Mouse (Mus musculus): ENCODE data around the gene Stk31. TPM values are rescaled to one million over a fixed set of nuclear protein-coding genes. Genes with fewer than 3 reads are reported as not detected.
A peak's percentile ranks its signal among the peaks of the same experiment; 100 is the strongest.

Gene Stk31
- polyA plus RNA-seq, 1 experiment = 13.3 TPM

GRCm38 (mm10) chr6:49415971-49416370 lies 20.6 kb downstream of the Stk31 start:
- Histone ChIP-seq H3K4me3 (ENCODE audit: control insufficient read depth, low read depth, low read length) (no peak overlapping the region), H3K36me3 (ENCODE audit: control insufficient read depth, insufficient read depth, low read length) (no peaks in the 10 kb centered on the region), H3K27ac (ENCODE audit: control insufficient read depth, insufficient read depth, low read depth, low read length) (no peak overlapping the region), H3K4me1 (ENCODE audit: control insufficient read depth, insufficient read depth, low read length) (no peaks in the 10 kb centered on the region), H3K27me3 (ENCODE audit: control insufficient read depth, insufficient read depth, low read length) (no peaks in the 10 kb centered on the region)
- TF ChIP-seq CTCF (IDR thresholded peaks at IDR 0.05; ENCODE audit: control insufficient read depth, insufficient read depth, insufficient replicate concordance, low read depth, low read length) (no peak), POLR2A (IDR thresholded peaks at IDR 0.05; ENCODE audit: control insufficient read depth, low read depth, low read length) (no peak)

GRCm38 (mm10) chr6:49437306-49437705 lies 41.9 kb downstream of the Stk31 start:
- H3K4me3 ChIP-seq (ENCODE audit: control insufficient read depth, low read depth, low read length) = no peak overlapping the region
- TF ChIP-seq POLR2A (IDR thresholded peaks at IDR 0.05; ENCODE audit: control insufficient read depth, low read depth, low read length) (no peak), CTCF (IDR thresholded peaks at IDR 0.05; ENCODE audit: control insufficient read depth, insufficient read depth, insufficient replicate concordance, low read depth, low read length) (no peak)
- no peak overlapping the region for H3K27ac ChIP-seq (ENCODE audit: control insufficient read depth, insufficient read depth, low read depth, low read length)
- no peaks in the 10 kb centered on the region for H3K27me3 ChIP-seq (ENCODE audit: control insufficient read depth, insufficient read depth, low read length)
- no peaks in the 10 kb centered on the region for H3K36me3 ChIP-seq (ENCODE audit: control insufficient read depth, insufficient read depth, low read length)
- H3K4me1 ChIP-seq (ENCODE audit: control insufficient read depth, insufficient read depth, low read length) = no peaks in the 10 kb centered on the region

GRCm38 (mm10) chr6:49458112-49458511 lies 62.7 kb downstream of the Stk31 start:
- Histone ChIP-seq H3K4me3 (ENCODE audit: control insufficient read depth, low read depth, low read length) (no peak overlapping the region), H3K4me1 (ENCODE audit: control insufficient read depth, insufficient read depth, low read length) (no peaks in the 10 kb centered on the region), H3K27me3 (ENCODE audit: control insufficient read depth, insufficient read depth, low read length) (no peaks in the 10 kb centered on the region), H3K27ac (ENCODE audit: control insufficient read depth, insufficient read depth, low read depth, low read length) (no peak overlapping the region), H3K36me3 (ENCODE audit: control insufficient read depth, insufficient read depth, low read length) (no peaks in the 10 kb centered on the region; the same call in 1 of the 2 replicates)
- TF ChIP-seq POLR2A (IDR thresholded peaks at IDR 0.05; ENCODE audit: control insufficient read depth, low read depth, low read length) (no peak), CTCF (IDR thresholded peaks at IDR 0.05; ENCODE audit: control insufficient read depth, insufficient read depth, insufficient replicate concordance, low read depth, low read length) (no peak)

DNA sequence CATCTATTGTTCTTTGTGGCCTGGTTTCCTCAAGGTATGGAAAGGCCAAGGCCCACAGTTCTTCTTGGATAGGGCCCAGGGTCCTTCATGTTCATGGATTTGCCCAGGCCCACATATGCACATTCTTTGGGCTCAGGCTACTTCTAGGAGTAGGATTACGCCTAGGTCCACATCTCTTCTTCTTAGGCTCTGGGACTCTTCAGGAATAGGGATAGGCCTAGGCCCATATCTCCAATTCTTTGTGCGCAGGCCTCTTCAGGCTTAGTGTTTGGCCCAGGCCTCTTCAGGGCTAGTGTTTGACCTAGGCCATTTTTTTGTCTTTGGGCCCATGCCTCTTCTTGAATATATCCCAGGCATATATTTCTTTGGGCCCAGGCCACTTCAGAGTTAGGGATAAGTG lies 87.8 kb downstream of the Stk31 start:
- Histone ChIP-seq H3K36me3 (ENCODE audit: control insufficient read depth, insufficient read depth, low read length) (peaks cover 3% of the 10 kb centered on the region; the same call in 1 of the 2 replicates), H3K4me1 (ENCODE audit: control insufficient read depth, insufficient read depth, low read length) (no peaks in the 10 kb centered on the region), H3K4me3 (ENCODE audit: control insufficient read depth, low read depth, low read length) (no peak overlapping the region), H3K27me3 (ENCODE audit: control insufficient read depth, insufficient read depth, low read length) (no peaks in the 10 kb centered on the region), H3K27ac (ENCODE audit: control insufficient read depth, insufficient read depth, low read depth, low read length) (no peak overlapping the region)
- TF ChIP-seq POLR2A (IDR thresholded peaks at IDR 0.05; ENCODE audit: control insufficient read depth, low read depth, low read length) (no peak), CTCF (IDR thresholded peaks at IDR 0.05; ENCODE audit: control insufficient read depth, insufficient read depth, insufficient replicate concordance, low read depth, low read length) (no peak)

DNA sequence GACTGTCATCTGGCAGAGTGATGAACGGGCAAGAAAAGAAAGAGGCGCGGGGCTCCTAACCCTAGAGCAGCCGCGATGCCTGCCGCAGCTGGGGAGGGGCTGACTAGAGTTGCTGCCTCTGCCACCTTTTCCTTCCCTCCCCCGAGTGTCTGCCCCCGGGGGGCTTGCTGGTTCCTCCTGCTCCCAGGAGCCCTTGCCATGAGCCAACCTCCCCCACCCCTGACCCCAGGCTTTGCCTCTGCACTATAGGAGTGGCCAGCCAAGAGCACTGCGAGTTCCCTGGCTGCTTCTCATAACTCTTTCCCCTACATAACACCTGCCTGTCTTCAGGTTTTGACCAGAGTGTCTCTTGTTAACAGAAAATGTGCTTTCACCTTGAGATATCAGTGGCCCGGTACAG lies 96.1 kb downstream of the Stk31 start:
- Histone ChIP-seq H3K36me3 (ENCODE audit: control insufficient read depth, insufficient read depth, low read length) (peaks cover 3% of the 10 kb centered on the region; the same call in 1 of the 2 replicates), H3K4me1 (ENCODE audit: control insufficient read depth, insufficient read depth, low read length) (no peaks in the 10 kb centered on the region), H3K27ac (ENCODE audit: control insufficient read depth, insufficient read depth, low read depth, low read length) (no peak overlapping the region), H3K4me3 (ENCODE audit: control insufficient read depth, low read depth, low read length) (peak overlapping the region; percentile 18; the same call in 1 of the 2 replicates), H3K27me3 (ENCODE audit: control insufficient read depth, insufficient read depth, low read length) (no peaks in the 10 kb centered on the region)
- TF ChIP-seq CTCF (IDR thresholded peaks at IDR 0.05; ENCODE audit: control insufficient read depth, insufficient read depth, insufficient replicate concordance, low read depth, low read length) (no peak), POLR2A (IDR thresholded peaks at IDR 0.05; ENCODE audit: control insufficient read depth, low read depth, low read length) (no peak)

DNA sequence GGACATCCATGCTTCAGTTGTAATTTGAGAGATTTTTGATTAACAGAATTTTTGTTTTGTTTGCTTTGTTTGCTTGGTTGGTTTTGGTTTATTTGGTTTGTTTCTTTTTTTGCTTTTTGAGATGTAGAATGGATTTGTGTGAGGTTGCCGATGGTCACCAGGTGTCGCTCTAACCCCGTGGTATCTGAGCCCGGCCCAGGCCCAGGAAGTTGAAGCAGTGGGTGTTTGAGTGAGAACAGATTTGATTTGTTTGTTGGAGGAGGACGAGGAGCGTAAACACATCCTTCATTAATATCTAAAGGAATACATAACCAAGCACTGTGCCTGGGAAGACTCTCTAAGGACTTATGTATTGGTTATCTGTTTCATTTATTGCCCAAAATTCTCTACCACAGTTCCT lies 123.6 kb downstream of the Stk31 start:
- Histone ChIP-seq H3K36me3 (ENCODE audit: control insufficient read depth, insufficient read depth, low read length) (no peaks in the 10 kb centered on the region), H3K27me3 (ENCODE audit: control insufficient read depth, insufficient read depth, low read length) (no peaks in the 10 kb centered on the region), H3K4me3 (ENCODE audit: control insufficient read depth, low read depth, low read length) (no peak overlapping the region), H3K27ac (ENCODE audit: control insufficient read depth, insufficient read depth, low read depth, low read length) (no peak overlapping the region), H3K4me1 (ENCODE audit: control insufficient read depth, insufficient read depth, low read length) (no peaks in the 10 kb centered on the region)
- TF ChIP-seq POLR2A (IDR thresholded peaks at IDR 0.05; ENCODE audit: control insufficient read depth, low read depth, low read length) (no peak), CTCF (IDR thresholded peaks at IDR 0.05; ENCODE audit: control insufficient read depth, insufficient read depth, insufficient replicate concordance, low read depth, low read length) (peak; percentile 65; the same call in 1 of the 2 replicates)

Other genes with a start within 250 kb of the Stk31 start
- 68.9 and 76.0 TPM in 2 replicates for gene Igf2bp3, start 180.6 kb upstream of the Stk31 start, polyA plus RNA-seq (2012; rRNA removed)
- 36.2 and 45.4 TPM in 2 replicates for gene Tra2a, start 131.6 kb upstream of the Stk31 start, polyA plus RNA-seq (2012; rRNA removed)
- gene Ccdc126, start 76.3 kb upstream of the Stk31 start, polyA plus RNA-seq (2012; rRNA removed) = 2.1 and 2.2 TPM in 2 replicates
- 19.5 and 20.5 TPM in 2 replicates for gene Fam221a, start 27.9 kb upstream of the Stk31 start, polyA plus RNA-seq (2012; rRNA removed)

All from testis, adult 2 months (tissue).